Mouse (Mus musculus): Measurements from ENCODE around the gene Med25. TPM values are rescaled to one million over a fixed set of nuclear protein-coding genes. Genes with fewer than 3 reads are reported as not detected.
A peak's percentile ranks its signal among the peaks of the same experiment; 100 is the strongest.

Gene Med25
- polyA plus RNA-seq, 1 experiment from 2014 or later = 35.6 TPM

GRCm38 (mm10) chr7:44908706-44909476 is 16.4 kb upstream of the Med25 start:
- no peak for DNase-seq
- no peaks in the 10 kb centered on the region for H3K4me1 ChIP-seq (ENCODE audit: insufficient read depth)
- no peak overlapping the region for H3K4me3 ChIP-seq (ENCODE audit: low read depth, low read length)
- no peak overlapping the region for H3K9ac ChIP-seq (replicated peaks)
- no peaks in the 10 kb centered on the region for H3K9me3 ChIP-seq (ENCODE audit: low read length)
- no peak overlapping the region for H3K4me2 ChIP-seq (ENCODE audit: low read depth, low read length)
- peaks cover 72% of the 10 kb centered on the region for H3K36me3 ChIP-seq (replicated peaks; ENCODE audit: insufficient read depth, low read length)
- no peak overlapping the region for H3K27ac ChIP-seq (ENCODE audit: low read depth)
- H3K27me3 ChIP-seq (ENCODE audit: insufficient read depth, low read length) = no peaks in the 10 kb centered on the region
- TF ChIP-seq CTCF (IDR thresholded peaks at IDR 0.05; ENCODE audit: low read depth) = no peak
- no peak for TF ChIP-seq EP300 (IDR thresholded peaks at IDR 0.05; ENCODE audit: low read depth)
- no peak for ATAC-seq
- 77% methylated on average over 15 of the region's 15 CpGs for WGBS (ENCODE audit: insufficient replicate concordance)

DNA sequence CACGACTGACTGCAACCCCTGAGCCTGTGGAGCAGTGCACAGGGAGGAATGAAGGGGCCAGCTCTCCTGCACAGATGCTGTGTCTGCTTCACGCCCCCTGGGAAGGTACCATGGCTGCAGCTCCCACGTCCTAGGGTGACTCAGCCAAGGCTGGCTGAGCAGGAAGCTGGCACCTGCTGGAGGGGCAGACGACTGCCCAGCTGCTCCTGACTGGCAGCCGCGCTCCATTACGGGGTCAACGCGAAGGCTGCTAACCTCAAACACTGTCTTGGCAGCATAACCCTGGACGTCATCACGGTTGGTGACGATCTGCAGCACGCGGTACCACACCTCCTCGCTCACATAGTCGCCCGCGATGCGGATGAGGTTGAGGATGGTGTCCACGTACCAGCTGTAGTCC is 12.9 kb upstream of the Med25 start:
- H3K4me2 ChIP-seq (ENCODE audit: low read depth, low read length) = no peak overlapping the region
- no peak for DNase-seq
- H3K4me3 ChIP-seq (ENCODE audit: low read depth, low read length) = no peak overlapping the region
- WGBS (ENCODE audit: insufficient replicate concordance) = 91% methylated on average over 20 of the region's 20 CpGs
- no peak overlapping the region for H3K9ac ChIP-seq (replicated peaks)
- peaks cover 5% of the 10 kb centered on the region; the same call in 1 of the 2 replicates for H3K4me1 ChIP-seq (ENCODE audit: insufficient read depth)
- ATAC-seq = no peak
- TF ChIP-seq EP300 (IDR thresholded peaks at IDR 0.05; ENCODE audit: low read depth) = no peak
- no peak for TF ChIP-seq CTCF (IDR thresholded peaks at IDR 0.05; ENCODE audit: low read depth)
- no peaks in the 10 kb centered on the region for H3K9me3 ChIP-seq (ENCODE audit: low read length)
- H3K27ac ChIP-seq (ENCODE audit: low read depth) = no peak overlapping the region
- H3K36me3 ChIP-seq (replicated peaks; ENCODE audit: insufficient read depth, low read length) = peaks cover 78% of the 10 kb centered on the region
- no peaks in the 10 kb centered on the region for H3K27me3 ChIP-seq (ENCODE audit: insufficient read depth, low read length)

DNA sequence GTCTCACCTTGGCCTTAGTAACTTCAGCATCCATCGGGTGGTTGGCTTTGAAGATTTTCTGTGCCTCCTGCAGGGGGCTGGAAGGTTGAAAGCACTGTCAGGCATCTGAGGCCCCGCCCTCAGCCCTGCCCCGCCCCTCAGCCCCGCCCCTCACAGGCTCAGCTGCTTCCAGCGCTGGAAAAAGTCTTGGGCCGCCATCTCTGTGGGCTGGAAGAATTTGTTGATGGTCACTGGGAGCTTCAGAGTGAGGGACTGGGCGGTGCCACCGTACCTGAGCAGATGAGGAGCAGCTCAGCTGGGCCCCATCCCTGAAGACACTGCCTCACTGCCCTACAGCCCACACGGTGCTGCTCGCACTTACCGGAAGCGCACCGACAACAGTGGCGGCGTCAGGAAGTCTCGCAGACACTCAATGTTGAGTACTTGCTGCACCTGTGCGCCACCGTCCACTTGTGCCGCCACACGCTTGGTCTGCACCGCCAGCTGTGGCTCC is 8.8 kb upstream of the Med25 start:
- H3K36me3 ChIP-seq (replicated peaks; ENCODE audit: insufficient read depth, low read length) = peaks cover 58% of the 10 kb centered on the region
- H3K4me1 ChIP-seq (ENCODE audit: insufficient read depth) = peaks cover 16% of the 10 kb centered on the region
- TF ChIP-seq CTCF (IDR thresholded peaks at IDR 0.05; ENCODE audit: low read depth) (peak; percentile 41), EP300 (IDR thresholded peaks at IDR 0.05; ENCODE audit: low read depth) (no peak)
- ATAC-seq (peak; percentile 58), DNase-seq (peak; percentile 87)
- no peak overlapping the region for H3K9ac ChIP-seq (replicated peaks)
- WGBS (ENCODE audit: insufficient replicate concordance) = 11% methylated on average over 21 of the region's 21 CpGs
- H3K4me3 ChIP-seq (ENCODE audit: low read depth, low read length) = peak overlapping the region; percentile 31
- no peaks in the 10 kb centered on the region for H3K9me3 ChIP-seq (ENCODE audit: low read length)
- peak overlapping the region; percentile 64 for H3K4me2 ChIP-seq (ENCODE audit: low read depth, low read length)
- H3K27ac ChIP-seq (ENCODE audit: low read depth) = no peak overlapping the region
- no peaks in the 10 kb centered on the region for H3K27me3 ChIP-seq (ENCODE audit: insufficient read depth, low read length)

DNA sequence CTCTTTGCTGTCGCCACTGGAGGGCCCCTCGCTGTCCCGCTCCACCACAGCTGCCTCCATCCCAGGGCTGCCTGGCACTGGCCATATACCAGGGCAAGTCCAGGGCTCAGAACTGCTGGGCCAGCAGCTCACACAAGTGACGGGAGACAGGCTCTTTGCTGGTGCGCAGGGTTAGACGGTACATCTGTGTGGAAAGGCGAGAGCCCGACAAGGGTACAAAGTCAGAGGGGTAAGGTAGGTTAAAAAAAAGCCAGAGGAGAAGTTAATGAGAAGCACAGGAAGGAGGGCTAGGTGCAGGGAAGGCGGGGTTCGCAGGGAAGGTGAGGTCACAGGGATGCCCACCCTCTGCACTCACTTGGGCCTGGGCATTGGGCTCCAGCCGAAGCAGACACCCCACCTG is 8.1 kb upstream of the Med25 start:
- no peak for DNase-seq
- no peaks in the 10 kb centered on the region for H3K27me3 ChIP-seq (ENCODE audit: insufficient read depth, low read length)
- no peak overlapping the region for H3K4me3 ChIP-seq (ENCODE audit: low read depth, low read length)
- H3K36me3 ChIP-seq (replicated peaks; ENCODE audit: insufficient read depth, low read length) = peaks cover 51% of the 10 kb centered on the region
- no peak overlapping the region; the same call in 1 of the 2 replicates for H3K9ac ChIP-seq (replicated peaks)
- TF ChIP-seq EP300 (IDR thresholded peaks at IDR 0.05; ENCODE audit: low read depth) (no peak), CTCF (IDR thresholded peaks at IDR 0.05; ENCODE audit: low read depth) (no peak)
- no peak overlapping the region for H3K27ac ChIP-seq (ENCODE audit: low read depth)
- H3K4me2 ChIP-seq (ENCODE audit: low read depth, low read length) = no peak overlapping the region; the same call in 1 of the 2 replicates
- WGBS (ENCODE audit: insufficient replicate concordance) = 93% methylated on average over 11 of the region's 11 CpGs
- peaks cover 20% of the 10 kb centered on the region for H3K4me1 ChIP-seq (ENCODE audit: insufficient read depth)
- H3K9me3 ChIP-seq (ENCODE audit: low read length) = no peaks in the 10 kb centered on the region
- ATAC-seq = no peak

DNA sequence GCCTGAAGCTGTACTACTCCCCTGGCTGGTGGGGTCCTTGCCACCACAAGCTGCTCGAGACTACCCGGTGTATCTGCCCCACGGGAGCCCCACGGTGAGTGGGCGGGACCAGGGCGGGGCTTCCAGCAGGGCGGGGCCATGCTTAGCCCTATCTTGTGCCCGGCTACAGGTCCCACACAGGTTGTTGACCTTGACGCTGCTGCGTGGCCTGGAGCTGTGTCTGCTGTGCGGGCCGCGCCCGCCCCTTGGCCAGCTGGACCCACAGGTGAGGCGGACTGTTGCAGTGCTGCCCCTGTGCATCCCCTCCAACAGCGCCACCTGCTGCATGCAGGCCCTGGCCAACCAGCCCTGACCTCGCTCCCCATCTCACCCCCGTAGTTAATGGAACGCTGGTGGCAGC is 6.1 kb upstream of the Med25 start:
- no peak overlapping the region for H3K27ac ChIP-seq (ENCODE audit: low read depth)
- ATAC-seq = peak; percentile 31

DNA sequence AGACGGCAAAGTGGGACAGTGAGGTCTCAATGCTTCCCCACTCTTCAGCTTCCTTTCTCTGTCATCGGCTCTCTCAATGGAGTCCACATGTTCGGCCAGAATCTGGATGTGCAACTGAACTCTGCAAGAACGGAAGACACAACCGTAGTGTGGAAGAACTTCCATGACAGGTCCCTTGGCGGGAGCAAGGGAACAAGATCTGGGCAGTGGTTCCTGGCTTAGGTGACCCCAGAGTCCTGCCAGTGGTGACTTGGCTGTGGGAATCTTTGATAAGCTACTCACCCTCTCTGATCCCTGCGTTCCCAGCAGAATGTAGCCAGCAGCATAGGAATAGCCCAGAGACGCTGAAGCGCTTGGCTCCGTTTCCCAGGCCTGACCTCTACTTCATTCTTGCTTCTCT is 4.0 kb upstream of the Med25 start:
- H3K4me2 ChIP-seq (ENCODE audit: low read depth, low read length) = peak overlapping the region; percentile 84
- DNase-seq = no peak
- H3K27ac ChIP-seq (ENCODE audit: low read depth) = peak overlapping the region; percentile 64
- H3K9me3 ChIP-seq (ENCODE audit: low read length) = no peaks in the 10 kb centered on the region
- peaks cover 26% of the 10 kb centered on the region for H3K4me1 ChIP-seq (ENCODE audit: insufficient read depth)
- no peak for ATAC-seq
- H3K27me3 ChIP-seq (ENCODE audit: insufficient read depth, low read length) = no peaks in the 10 kb centered on the region
- peak overlapping the region; percentile 63 for H3K4me3 ChIP-seq (ENCODE audit: low read depth, low read length)
- TF ChIP-seq CTCF (IDR thresholded peaks at IDR 0.05; ENCODE audit: low read depth) = no peak
- H3K9ac ChIP-seq (replicated peaks) = peak overlapping the region; percentile 71
- peaks cover 19% of the 10 kb centered on the region for H3K36me3 ChIP-seq (replicated peaks; ENCODE audit: insufficient read depth, low read length)
- 42% methylated on average over 10 of the region's 10 CpGs for WGBS (ENCODE audit: insufficient replicate concordance)

More for the DNA sequence above, 6.1 kb upstream of the Med25 start:
- Histone ChIP-seq H3K9ac (replicated peaks) (no peak overlapping the region; the same call in 1 of the 2 replicates), H3K4me2 (ENCODE audit: low read depth, low read length) (no peak overlapping the region), H3K4me3 (ENCODE audit: low read depth, low read length) (no peak overlapping the region), H3K27me3 (ENCODE audit: insufficient read depth, low read length) (no peaks in the 10 kb centered on the region), H3K9me3 (ENCODE audit: low read length) (no peaks in the 10 kb centered on the region), H3K4me1 (ENCODE audit: insufficient read depth) (peaks cover 26% of the 10 kb centered on the region), H3K36me3 (replicated peaks; ENCODE audit: insufficient read depth, low read length) (peaks cover 32% of the 10 kb centered on the region)
- peak; percentile 54 for TF ChIP-seq CTCF (IDR thresholded peaks at IDR 0.05; ENCODE audit: low read depth)
- no peak for TF ChIP-seq EP300 (IDR thresholded peaks at IDR 0.05; ENCODE audit: low read depth)
- peak; percentile 74 for DNase-seq
- 41% methylated on average over 18 of the region's 19 CpGs for WGBS (ENCODE audit: insufficient replicate concordance)

Data from liver, postnatal 0 days (tissue).